ENCODE assay signal across 8 mouse cellular contexts in genomic region chr16:84703769-84704660, GRCm38 (mm10). TPM values are rescaled to one million over a fixed set of nuclear protein-coding genes. Genes with fewer than 3 reads are reported as not detected.
A peak's percentile ranks its signal among the peaks of the same experiment; 100 is the strongest.
DNase-seq lines count a peak whose midpoint lies in the region; ATAC-seq and TF ChIP-seq lines count a peak whose summit lies in the region.

No protein-coding gene starts in this region.

- ATAC-seq in heart, embryonic 13.5 days (ENCODE audit: extremely low read depth, insufficient number of reproducible peaks, low FRiP score, low TSS enrichment): no peak
- peak; percentile 25 for ATAC-seq in CD4-positive, CD25-positive, alpha-beta regulatory T cell, adult 4 months
- ATAC-seq in forebrain, postnatal 0 days: no peak
- no peak for ATAC-seq in liver, postnatal 0 days

- TF ChIP-seq CTCF in forebrain, postnatal 0 days (IDR thresholded peaks at IDR 0.05; ENCODE audit: low read depth): no peak
- TF ChIP-seq CTCF in liver, postnatal 0 days (IDR thresholded peaks at IDR 0.05; ENCODE audit: low read depth): no peak

- no peak for DNase-seq in heart, postnatal 14 days
- no peak for DNase-seq in forebrain, postnatal 0 days
- no peak for DNase-seq in liver, postnatal 0 days
- DNase-seq in cerebellum, adult 9-10 months: no peak
- no peak for DNase-seq in layer of hippocampus, postnatal 10 days (ENCODE audit: low spot score in 2 of 2)
- DNase-seq in kidney, adult 8-10 months: no peak

- H3K4me1 ChIP-seq in heart, embryonic 13.5 days: peaks cover 9% of the 10 kb centered on the region
- H3K4me1 ChIP-seq in forebrain, postnatal 0 days (ENCODE audit: insufficient read depth): no peaks in the 10 kb centered on the region
- H3K4me1 ChIP-seq in liver, postnatal 0 days (ENCODE audit: insufficient read depth): peaks cover 8% of the 10 kb centered on the region; the same call in 1 of the 2 replicates

- intact Hi-C loops in heart, postnatal 14 days (cut with DNase I): no loop called here

- peak overlapping the region; percentile 83 for H3K9ac ChIP-seq in heart, embryonic 13.5 days
- H3K9ac ChIP-seq in forebrain, postnatal 0 days: no peak overlapping the region
- no peak overlapping the region for H3K9ac ChIP-seq in liver, postnatal 0 days (replicated peaks)

- no peak overlapping the region for H3K27ac ChIP-seq in heart, embryonic 13.5 days (replicated peaks)
- no peak overlapping the region for H3K27ac ChIP-seq in forebrain, postnatal 0 days (ENCODE audit: low read depth, low read length)
- no peak overlapping the region for H3K27ac ChIP-seq in liver, postnatal 0 days (ENCODE audit: low read depth)

- peaks cover 30% of the 10 kb centered on the region for H3K27me3 ChIP-seq in heart, embryonic 13.5 days (replicated peaks)
- peaks cover 17% of the 10 kb centered on the region for H3K27me3 ChIP-seq in forebrain, postnatal 0 days (ENCODE audit: insufficient read depth, low read length)
- peaks cover 24% of the 10 kb centered on the region for H3K27me3 ChIP-seq in liver, postnatal 0 days (ENCODE audit: insufficient read depth, low read length)

- H3K4me2 ChIP-seq in heart, embryonic 13.5 days: peak overlapping the region; percentile 96
- peak overlapping the region; percentile 99 for H3K4me2 ChIP-seq in forebrain, postnatal 0 days (ENCODE audit: low read depth)
- peak overlapping the region; percentile 86 for H3K4me2 ChIP-seq in liver, postnatal 0 days (ENCODE audit: low read depth, low read length)

- no peak for TF ChIP-seq EP300 in liver, postnatal 0 days (IDR thresholded peaks at IDR 0.05; ENCODE audit: low read depth)

- 66% methylated on average over 13 of the region's 13 CpGs for WGBS in heart, embryonic 13.5 days
- 62% methylated on average over 13 of the region's 13 CpGs for WGBS in forebrain, postnatal 0 days
- WGBS in liver, postnatal 0 days (ENCODE audit: insufficient replicate concordance): 59% methylated on average over 13 of the region's 13 CpGs

- peak overlapping the region; percentile 72 for H3K4me3 ChIP-seq in heart, embryonic 13.5 days
- peak overlapping the region; percentile 49; the same call in 1 of the 2 replicates for H3K4me3 ChIP-seq in forebrain, postnatal 0 days (ENCODE audit: low read depth, low read length)
- peak overlapping the region; percentile 64 for H3K4me3 ChIP-seq in liver, postnatal 0 days (ENCODE audit: low read depth, low read length)

- H3K36me3 ChIP-seq in heart, embryonic 13.5 days: no peaks in the 10 kb centered on the region
- no peaks in the 10 kb centered on the region for H3K36me3 ChIP-seq in forebrain, postnatal 0 days (ENCODE audit: insufficient read depth)
- no peaks in the 10 kb centered on the region for H3K36me3 ChIP-seq in liver, postnatal 0 days (replicated peaks; ENCODE audit: insufficient read depth, low read length)

- no peaks in the 10 kb centered on the region for H3K9me3 ChIP-seq in heart, embryonic 13.5 days
- no peaks in the 10 kb centered on the region for H3K9me3 ChIP-seq in forebrain, postnatal 0 days (ENCODE audit: low read length)
- H3K9me3 ChIP-seq in liver, postnatal 0 days (ENCODE audit: low read length): no peaks in the 10 kb centered on the region

RNA-seq across cellular contexts. Expression of gene Mrpl39, which starts 31.5 kb away (rescaled TPM):
- polyA plus RNA-seq in heart, embryonic 13.5 days (2015; fragmentation: Nextera tagmentation; extraction: Ambion mirVana): 45.7 and 51.4 TPM in 2 replicates
- total RNA-seq in heart, postnatal 14 days (2021): 10 to 100 TPM; 32.8 to 33.2 TPM
- 10 to 100 TPM; 21.2 to 27.5 TPM for polyA plus RNA-seq in CD4-positive, CD25-positive, alpha-beta regulatory T cell, adult 4 months (2017; shearing (Covaris generic))
- total RNA-seq in forebrain, postnatal 0 days (2014; rRNA removed): 37.8 and 74.6 TPM in 2 replicates
- polyA plus RNA-seq in forebrain, postnatal 0 days (2015; fragmentation: Nextera tagmentation; extraction: Ambion mirVana): 34.5 and 35.4 TPM in 2 replicates
- 17.6 and 18.3 TPM in 2 replicates for polyA plus RNA-seq in liver, postnatal 0 days (2015; fragmentation: Nextera tagmentation; extraction: Ambion mirVana)
- total RNA-seq in layer of hippocampus, postnatal 10 days (2021): 10 to 100 TPM; 18.9 to 21.3 TPM
